Mouse (Mus musculus) right cerebral cortex, postnatal 25 days (tissue): ENCODE results near the gene Tcp11l1.

ENCODE experiments used
- DNase-seq: peaks from one replicate; pipeline ENCODE4 v3.0.0; 2022

Gene Tcp11l1

GRCm38 (mm10) chr2:104711585-104712485 lies at the start of gene Tcp11l1:
Gene Tcp11l1 (minus strand): TSS chr2:104712169.
- peak; percentile 76 for DNase-seq

DNA sequence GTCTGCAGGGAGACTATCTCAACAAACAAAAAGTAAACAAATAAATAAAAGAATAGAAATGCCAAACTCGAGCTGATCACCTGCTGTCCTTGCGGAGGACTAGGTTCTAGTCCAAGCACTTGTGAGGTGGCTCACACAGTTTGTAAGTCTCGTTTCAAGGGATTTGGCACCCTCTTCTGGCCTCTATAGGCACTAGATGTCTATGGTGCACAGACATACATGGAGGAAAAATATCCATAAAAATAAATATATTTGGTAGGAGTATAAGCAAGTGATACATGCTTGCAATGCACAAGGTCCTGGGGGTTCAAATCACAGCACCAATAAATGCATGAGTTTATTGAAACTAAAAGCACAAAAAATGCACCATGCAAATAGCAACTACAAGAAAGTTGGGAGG lies 38.6 kb upstream of the Tcp11l1 start:
- no peak for DNase-seq

DNA sequence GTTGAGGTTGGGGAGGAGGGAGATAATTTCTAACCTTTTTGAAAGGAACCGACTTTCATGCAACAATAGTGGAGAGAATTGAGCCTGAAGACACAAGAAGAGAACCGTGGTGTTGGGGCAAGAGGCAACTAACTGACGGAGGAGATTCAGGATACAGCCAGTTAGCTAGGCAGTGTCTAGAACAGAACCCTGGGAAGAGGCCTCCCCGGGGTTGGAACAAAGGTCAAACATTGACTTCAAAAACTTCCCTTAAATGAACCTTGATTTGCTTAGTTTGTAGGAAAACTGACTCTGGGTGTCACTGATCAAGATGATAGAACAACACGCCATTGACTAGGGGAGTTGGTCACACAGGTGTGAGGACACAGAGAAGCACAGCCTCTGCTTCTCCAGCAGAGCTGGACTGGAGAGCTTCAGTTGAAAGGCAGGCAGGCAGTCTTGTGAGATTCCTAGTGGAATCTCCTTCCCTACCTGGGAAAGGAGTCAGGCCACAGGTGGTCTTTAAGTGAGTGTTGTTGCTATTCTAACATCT lies 36.7 kb upstream of the Tcp11l1 start:
- no peak for DNase-seq

DNA sequence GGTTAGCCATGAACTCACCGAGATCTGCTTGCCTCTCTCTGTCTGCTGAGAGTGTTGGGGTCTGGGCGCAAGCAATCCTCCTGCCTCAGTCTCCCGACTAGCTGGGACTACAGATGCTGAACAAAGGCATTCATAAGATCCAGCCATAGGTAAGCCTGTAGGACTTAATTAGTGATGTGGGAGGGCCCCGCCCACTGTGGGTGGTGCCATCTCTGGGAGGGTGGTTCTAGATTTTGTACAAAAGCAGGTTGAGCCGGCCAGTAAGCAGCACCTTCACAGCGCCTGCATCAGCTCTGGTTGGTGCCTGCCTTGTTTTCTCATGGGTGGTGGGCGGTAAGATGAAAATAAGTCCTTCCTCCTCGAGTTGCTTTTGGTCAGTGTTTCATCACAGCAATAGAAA lies 34.3 kb upstream of the Tcp11l1 start:
- no peak for DNase-seq

- DNase-seq: no peak
These were observed 32.0 kb upstream of the Tcp11l1 start for GRCm38 (mm10) chr2:104743971-104744370.

DNA sequence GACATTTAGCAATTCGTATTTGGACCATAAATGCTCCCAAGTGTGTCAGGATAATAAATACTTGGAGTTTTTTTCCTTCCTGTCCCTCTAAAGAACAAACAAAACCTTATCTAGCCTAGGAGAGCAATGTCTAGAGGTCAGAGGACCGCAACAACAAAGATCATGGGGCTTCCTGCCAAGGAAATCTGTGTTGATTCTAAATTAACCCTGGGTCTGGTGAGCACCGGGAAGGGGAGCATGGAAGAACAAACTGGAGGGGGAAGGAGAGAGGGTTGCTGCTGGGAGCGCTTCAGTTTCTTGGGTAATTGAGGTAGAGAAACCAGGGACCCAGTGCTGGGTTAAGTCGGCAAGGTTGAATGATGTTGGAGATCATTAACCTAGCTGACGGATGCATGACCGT lies 31.2 kb upstream of the Tcp11l1 start:
- no peak for DNase-seq

GRCm38 (mm10) chr2:104742741-104743064 lies 30.7 kb upstream of the Tcp11l1 start, which contains the start of gene Depdc7:
Gene Depdc7 (minus strand): TSS chr2:104742878.
- peak; percentile 84 for DNase-seq

DNA sequence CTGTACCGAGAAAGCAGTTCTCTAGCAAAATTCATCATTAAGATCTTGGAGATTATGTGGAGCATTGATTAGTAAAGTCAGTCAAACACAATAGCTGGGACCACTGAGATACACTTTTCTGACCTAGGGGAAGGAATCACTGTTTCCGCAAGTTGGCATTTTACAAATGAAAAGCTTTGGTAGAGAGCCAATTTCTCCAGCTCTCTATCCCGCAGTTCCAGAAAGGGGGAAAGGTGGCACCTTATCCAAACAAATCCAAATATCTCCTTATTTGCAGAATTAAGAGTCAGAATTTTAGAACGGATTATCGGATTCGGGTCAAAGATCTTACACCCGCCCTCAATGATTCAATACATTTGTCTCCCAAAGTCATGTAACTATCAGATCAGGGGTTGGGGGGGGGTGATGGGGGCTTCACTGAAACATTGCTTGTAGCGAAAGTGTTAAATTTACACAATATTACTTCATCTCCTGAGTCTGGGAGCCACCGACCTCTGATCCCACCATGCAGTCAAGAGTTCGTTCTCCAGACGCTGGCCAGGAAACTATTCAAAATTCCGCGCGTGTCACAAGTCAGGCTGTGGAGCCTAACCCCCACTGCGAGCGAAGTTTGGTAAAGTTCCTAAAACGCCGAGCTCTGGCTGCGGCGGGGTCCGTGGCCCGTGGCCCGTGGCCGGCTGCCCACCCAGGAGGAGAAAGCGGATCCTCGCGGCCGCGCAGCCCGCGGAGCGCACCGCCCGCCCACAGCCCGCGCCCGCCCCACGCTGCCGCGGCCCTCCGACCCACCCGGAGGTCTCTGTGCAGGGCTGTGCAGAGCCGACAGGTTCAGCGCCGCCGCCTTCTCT lies 30.1 kb upstream of the Tcp11l1 start:
- DNase-seq: no peak

DNA sequence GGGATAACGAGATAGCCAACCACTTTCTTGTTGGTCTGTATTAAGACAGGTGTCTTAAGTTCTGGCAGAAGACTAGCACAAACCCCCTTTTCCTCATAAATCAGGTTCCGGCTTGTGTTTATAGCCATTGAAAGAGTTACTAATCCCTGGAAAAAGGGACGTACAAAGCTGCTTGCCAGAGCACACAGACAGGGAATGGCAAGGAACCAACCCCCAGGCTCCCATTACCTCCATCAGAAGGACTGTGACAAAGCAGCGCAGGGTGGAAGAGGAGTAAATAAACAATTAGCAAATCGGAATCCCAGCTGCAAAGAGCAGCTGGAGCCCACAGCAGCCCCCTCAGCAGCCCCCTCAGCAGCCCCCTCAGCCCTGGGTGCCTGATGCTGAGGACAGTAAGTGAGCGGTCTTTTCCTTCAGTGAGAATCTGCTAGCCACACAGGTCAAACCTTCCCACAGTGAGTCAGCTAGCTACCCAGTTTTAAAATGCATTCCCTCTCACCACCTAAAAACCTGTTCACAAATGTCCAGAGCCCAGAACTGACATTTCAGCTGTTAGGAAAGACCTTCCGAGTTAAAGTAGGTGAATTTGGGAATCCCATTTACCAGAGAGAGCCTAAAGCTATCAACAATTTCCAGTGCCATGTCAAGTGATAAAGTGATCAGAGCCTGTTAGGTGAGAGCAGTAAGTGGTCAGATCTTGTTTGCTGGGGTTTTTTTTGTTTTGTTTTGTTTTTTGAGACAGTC lies 29.2 kb upstream of the Tcp11l1 start:
- no peak for DNase-seq

DNA sequence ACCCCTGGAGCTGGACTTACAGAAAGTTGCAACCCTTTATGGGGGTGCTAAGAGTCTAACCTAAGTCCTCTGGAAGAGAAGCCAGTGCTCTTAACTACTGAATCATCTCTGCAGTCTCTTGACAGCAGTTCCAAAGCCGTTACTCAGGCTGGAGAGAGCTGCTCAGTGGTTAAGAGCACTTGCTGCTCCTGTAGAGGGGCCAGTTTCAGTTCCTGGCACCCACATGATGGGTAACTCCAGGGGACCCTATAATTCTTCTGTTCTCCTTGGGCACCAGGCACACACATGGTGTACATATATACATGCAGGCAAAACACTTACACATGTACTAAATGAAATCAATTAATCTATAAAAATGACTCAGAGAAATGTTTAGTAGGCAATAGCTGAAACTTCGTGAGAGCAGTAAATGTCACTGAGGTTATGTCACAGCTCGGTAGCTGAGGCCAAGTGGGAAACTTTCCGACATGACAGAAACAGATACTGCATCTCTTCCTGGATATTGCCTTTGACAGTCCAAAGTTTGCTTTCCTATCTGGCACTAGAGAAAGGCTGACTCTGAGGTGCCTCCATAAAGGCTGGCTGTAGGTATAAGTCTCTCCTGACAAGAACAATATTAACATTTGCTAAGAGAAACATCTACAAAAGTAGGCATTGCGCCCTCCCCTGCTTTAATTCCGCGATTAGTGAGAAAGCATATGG lies 28.4 kb upstream of the Tcp11l1 start:
- no peak for DNase-seq

DNA sequence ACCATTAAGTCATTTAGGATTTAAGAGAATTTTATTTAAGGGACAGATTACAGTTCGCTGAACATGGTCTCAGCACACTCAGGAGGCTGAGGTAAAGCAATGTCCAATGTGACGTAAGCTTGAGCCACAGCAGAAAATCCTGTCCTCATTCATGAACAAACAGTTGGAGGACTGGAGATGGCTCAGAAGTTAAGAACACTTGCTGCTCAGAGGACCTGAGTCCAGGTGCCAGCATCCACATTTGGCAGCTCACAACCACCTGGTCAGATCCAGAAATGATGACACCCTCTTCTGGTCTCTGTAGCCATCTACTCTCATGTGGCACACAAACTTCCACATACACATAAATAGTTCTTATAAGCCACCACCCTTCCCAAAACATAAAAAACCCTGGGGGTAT lies 27.7 kb upstream of the Tcp11l1 start:
- DNase-seq: no peak

DNA sequence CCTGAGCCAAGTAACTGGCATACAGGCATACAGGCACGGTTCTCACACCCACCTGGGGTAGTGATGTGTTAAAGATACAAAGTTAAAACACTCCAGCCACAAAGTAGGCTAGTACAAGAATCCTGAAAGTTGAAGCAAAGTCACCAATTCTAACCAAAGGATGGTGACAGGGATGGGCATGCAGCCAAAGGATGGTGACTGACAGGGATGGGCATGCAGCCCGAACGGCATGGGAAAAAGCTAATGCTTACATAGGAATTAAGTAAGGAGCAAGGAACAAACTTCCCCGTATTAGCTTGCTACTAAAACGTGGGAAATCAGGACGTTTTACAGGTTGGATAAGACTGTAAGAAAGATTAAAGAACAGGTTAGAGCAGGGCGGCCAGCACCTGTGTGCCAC lies 24.3 kb upstream of the Tcp11l1 start:
- DNase-seq: no peak

DNA sequence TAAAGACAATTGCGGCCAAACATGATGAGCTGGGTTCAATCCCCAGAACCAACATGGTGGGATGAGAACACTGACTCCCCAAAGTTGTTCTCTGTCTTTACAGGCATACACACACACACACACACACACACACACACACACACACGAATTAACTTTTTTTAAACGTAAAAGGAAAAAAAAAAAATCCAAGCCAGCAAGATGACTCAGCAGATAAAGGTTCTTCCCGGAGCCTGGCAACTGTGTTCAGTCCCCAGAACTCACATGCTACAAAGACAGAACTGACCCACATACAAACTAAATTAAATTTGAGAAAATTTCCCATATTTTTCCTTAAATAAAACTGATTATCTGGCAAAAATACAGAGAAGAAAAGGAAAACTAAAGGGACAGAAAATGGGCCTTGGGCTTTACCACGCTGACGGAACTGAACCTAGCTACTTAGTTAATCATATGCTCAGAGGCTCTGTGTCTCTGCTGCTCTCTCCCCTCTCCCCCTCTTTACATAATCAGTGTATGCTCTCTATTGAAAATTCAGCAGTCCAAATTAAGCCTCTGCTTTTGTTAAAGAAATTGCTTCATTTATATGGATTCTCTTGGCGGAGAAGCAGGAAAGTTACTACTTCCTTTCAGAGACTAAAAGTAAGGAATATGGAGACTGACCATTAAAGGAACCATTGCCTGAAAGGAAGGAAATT lies 20.7 kb upstream of the Tcp11l1 start:
- DNase-seq: no peak

DNA sequence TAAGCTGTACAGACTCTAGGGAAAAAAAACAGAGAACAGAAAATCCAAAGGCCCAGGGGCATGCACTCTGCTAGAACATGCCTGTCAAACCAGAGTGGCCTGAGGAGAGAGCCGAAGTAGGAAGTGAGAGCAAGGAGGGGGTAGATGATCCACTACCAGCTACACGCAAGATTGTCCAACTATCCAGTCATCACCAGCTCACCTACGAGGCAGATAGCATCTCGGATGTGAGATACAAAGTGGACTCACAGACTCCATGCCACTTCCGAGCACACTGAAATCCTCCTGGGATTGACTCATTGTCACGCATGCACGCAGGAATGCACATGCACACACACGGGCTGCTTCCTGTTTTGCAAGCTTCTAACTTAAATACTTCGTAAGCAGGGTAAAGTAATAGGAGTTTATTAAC lies 20.1 kb upstream of the Tcp11l1 start:
- no peak for DNase-seq

GRCm38 (mm10) chr2:104727369-104727768 lies 15.4 kb upstream of the Tcp11l1 start:
- no peak for DNase-seq

- no peak for DNase-seq
These were observed 10.1 kb upstream of the Tcp11l1 start for GRCm38 (mm10) chr2:104722021-104722420.

DNA sequence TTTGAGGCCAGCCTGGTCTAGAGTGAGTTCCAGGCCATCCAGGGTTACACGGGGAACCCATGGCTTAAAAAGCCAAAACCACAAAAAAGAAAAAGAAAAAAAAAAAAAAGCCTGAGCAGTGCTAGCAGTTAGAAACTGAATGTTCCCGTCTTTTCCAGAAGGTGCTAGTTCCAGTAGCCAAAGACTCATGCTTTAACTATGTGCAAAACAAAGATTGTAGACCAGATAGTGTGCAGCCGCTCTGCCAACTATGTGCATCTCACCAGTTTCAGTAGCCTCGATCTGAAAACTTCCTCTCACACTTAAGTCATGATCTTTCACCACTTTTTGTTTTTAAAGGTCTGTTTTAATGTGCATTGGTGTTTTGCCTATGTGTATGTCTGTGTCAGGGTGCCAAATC lies 5.9 kb upstream of the Tcp11l1 start:
- no peak for DNase-seq

DNA sequence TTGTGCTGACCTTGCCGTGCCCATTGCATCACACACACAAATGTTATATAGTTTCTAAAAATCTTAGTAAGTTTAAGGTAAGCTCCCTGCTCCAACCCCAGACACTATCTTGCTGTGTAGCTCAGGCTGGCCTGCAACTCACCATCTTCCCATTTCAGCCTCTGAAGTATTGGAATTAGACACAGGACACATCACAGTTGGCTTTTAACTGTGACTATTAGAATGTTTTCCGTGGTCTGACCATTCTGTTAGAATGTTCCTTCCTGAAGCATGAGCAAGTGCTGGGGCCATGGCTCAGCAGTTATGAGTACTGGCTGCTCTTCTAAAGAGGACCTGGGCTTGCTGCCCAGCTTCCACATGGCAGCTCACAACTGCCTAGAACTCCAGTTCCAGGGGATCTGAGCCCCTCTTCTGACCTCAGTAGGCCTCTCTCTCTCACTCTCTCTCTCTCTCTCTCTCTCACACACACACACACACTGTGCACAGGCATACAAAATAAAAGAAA lies 5.3 kb upstream of the Tcp11l1 start:
- DNase-seq: no peak

DNA sequence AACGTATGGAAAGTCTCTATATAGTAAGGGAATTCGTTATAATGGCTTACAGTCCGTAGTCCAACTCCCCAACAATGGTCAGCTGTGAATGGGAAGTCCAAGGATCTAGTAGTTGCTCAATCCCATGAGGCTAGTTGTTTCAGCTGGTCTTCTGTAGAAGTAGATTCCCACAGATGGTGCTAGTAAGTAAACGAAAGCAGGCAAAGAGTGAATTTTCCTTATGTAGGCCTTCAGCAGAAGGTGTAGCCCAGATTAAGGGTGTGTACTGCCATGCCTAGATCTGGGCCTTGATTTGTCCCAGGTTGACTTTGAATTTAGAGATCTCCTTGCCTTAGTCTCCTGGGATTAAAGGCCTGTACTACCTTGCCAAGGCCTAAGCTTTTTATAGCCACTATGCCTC lies 4.3 kb upstream of the Tcp11l1 start, which contains the start of gene Pin1rt1:
TSS of gene Pin1rt1 (minus strand) at position 101 of the 400 bp plus-strand sequence.
- DNase-seq: no peak

DNA sequence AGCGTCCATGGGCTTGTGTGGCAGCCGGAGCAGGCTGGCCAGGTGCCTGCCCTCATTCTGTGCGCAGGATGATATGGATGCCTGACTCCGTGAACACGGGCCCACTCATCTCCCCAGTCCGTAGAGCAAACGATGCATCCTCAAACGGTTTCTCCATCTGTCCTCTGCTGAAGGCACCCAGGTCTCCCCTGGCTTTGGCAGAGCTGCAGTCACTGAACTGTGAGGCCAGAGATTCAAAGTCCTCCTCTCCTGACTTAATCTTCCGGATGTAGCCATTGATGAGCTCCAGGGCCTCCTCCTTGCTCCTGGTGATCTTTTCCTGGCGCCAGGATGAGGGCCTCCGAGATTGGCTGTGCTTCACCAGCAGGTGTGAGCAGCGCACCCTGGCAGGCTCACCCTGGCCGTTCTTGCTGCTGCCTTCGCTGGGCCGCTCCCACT lies 2.3 kb upstream of the Tcp11l1 start:
- DNase-seq: no peak

DNA sequence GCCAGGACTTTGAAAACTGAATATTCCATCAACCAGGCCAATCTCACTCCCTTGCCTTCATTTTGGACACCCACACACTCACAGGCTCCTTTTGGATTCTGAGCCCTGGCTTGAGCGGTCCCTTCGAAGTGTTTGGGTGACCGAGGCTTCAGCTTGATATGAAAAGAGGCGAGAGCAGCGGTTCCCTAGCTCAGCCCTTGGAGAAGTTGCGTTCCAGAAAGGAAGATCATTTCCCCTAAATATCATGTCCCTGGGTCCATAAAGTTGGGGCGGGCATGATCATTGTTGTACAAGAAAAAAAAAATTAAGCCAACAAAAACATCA lies 479 bp upstream of the Tcp11l1 start:
- DNase-seq: no peak
